Mouse (Mus musculus) limb, embryonic 10.5 days (tissue): ENCODE results near the gene Epha7. TPM values are rescaled to one million over a fixed set of nuclear protein-coding genes. Genes with fewer than 3 reads are reported as not detected.

Experiments
- DNase-seq: peaks from one replicate; pipeline ENCODE4 v3.0.0-alpha.2; 2017; ENCODE audit warnings: low spot score
- H3K27ac ChIP-seq: fragments of 300-500 bp; sonication (generic); 2 replicates; pipeline ENCODE4 v1.5.1; 2016; ENCODE audit warnings: mild to moderate bottlenecking
- H3K27me3 ChIP-seq: fragments of 300-500 bp; sonication (generic); 2 replicates; pipeline ENCODE4 v1.6.1; 2016; ENCODE audit warnings: low read depth, mild to moderate bottlenecking; ENCODE audit not compliant: poor library complexity, severe bottlenecking
- H3K36me3 ChIP-seq: fragments of 300-500 bp; sonication (generic); 2 replicates; pipeline ENCODE4 v1.6.1; 2016; ENCODE audit warnings: mild to moderate bottlenecking, moderate library complexity
- H3K4me1 ChIP-seq: fragments of 300-500 bp; sonication (generic); 2 replicates; pipeline ENCODE4 v1.6.1; 2016
- H3K4me3 ChIP-seq: fragments of 300-500 bp; sonication (generic); 2 replicates; pipeline ENCODE4 v1.5.1; 2016; ENCODE audit warnings: mild to moderate bottlenecking, moderate library complexity
- H3K9me3 ChIP-seq: fragments of 300-500 bp; sonication (generic); replicated peaks from 2 replicates; pipeline ENCODE4 v1.6.1; 2016; ENCODE audit warnings: mild to moderate bottlenecking
- WGBS: fragments of 180-500 bp; shearing (Covaris S2); methylation state at CpG from one replicate; pipeline ENCODE4 v1.1.7; 2016; 5-methylcytosine and 5-hydroxymethylcytosine counted together
- polyA plus RNA-seq: library from polyadenylated mRNA; unstranded; fragments of >200 nt; fragmentation: Nextera tagmentation; extraction: Ambion mirVana; gene quantifications from 2 replicates; pipeline ENCODE4 v1.2.1, GENCODE M21; 2016

The Epha7 gene
- polyA plus RNA-seq = 27.9 and 46.7 TPM in 2 replicates

DNA sequence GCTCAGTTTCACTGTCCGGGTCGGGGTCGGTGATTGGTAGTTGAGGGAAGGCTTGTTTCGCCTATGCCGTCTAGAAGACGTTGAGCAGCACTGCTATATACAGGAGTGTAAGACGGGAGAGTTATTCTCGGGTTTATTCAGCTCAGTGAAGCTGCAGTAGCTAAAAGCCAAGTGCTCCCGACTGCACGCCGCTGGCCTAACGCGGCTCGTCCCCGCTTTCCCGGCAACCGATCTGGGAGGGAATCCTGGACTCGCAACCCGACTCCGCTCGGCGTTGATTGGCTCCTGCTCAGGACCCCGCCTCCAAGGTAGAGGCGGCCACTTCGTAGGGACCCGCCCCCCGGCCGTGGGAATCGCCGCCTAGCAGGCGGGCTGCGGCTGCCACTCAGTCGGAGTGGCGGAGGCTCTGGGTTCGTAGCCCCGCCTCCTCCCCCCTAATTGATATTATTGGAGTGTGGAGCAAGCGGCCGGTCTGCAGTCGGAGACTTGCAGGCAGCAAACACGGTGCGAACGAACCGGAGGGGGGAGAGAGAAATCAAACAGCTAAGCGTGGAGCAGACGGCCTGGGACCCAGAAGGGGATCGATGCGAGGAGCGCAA, at the start of gene Epha7:
TSS of gene Epha7 (plus strand) at position 441 of the 599 bp plus-strand sequence.
- H3K27ac ChIP-seq = peak within 1 kb of the TSS; percentile 96
- H3K4me3 ChIP-seq = peak within 1 kb of the TSS; percentile 87
- WGBS = under 1% methylated on average over 48 of the region's 48 CpGs
- peak; percentile 97 for DNase-seq
- H3K27me3 ChIP-seq = no peaks in the 10 kb centered on the region
- peaks cover 8% of the 10 kb centered on the region; the same call in 1 of the 2 replicates for H3K4me1 ChIP-seq
- no peaks in the 10 kb centered on the region for H3K36me3 ChIP-seq
- H3K9me3 ChIP-seq = no peaks in the 10 kb centered on the region

DNA sequence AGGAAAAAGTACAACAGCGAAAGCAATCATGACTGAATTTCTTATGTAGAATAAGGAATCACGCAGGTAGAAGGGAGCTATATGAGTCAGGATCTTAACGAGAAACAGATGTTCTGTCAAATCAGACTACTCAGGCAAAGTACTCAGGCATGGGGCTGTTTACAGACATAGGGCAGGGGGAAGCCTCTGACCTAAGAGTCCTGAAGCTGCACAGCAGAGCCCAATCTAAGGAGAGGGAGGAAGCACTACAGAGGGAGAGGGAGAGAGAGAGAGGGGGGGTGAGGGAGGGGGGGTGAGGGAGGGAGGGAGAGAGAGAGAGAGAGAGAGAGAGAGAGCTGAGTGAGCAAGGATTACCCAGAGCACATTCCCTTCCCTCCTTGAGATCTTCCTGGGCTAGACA, 29.0 kb upstream of the Epha7 start:
- no peaks in the 10 kb centered on the region for H3K36me3 ChIP-seq
- peaks cover 9% of the 10 kb centered on the region for H3K4me1 ChIP-seq
- peak; percentile 68 for DNase-seq
- H3K27me3 ChIP-seq = no peaks in the 10 kb centered on the region
- H3K9me3 ChIP-seq = no peaks in the 10 kb centered on the region
- WGBS = 28% methylated on average over 3 of the region's 3 CpGs
- H3K27ac ChIP-seq = peak overlapping the region; percentile 64
- H3K4me3 ChIP-seq = no peak overlapping the region

DNA sequence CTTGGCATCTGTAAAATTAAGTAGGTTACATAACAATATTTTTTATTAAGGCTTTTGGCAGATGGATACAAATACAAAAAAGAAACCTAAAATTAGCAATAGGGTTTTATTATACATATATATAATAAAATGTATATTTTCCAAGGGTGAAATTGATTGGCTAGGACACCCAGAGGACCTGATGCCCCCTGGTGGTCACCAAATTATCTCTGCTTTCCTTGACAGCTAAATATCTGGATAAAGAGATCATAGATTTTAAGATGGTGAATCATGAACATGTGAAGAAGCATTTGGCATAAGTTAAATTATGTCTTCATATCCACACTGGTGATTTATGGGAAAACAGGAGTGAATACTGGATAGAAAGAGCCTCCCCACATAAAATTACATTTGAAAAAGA, 4.1 kb upstream of the Epha7 start:
- Histone ChIP-seq H3K4me1 (peaks cover 2% of the 10 kb centered on the region; the same call in 1 of the 2 replicates), H3K9me3 (no peaks in the 10 kb centered on the region), H3K36me3 (no peaks in the 10 kb centered on the region), H3K27ac (no peak overlapping the region), H3K27me3 (no peaks in the 10 kb centered on the region), H3K4me3 (no peak overlapping the region)
- DNase-seq = peak; percentile 39

DNA sequence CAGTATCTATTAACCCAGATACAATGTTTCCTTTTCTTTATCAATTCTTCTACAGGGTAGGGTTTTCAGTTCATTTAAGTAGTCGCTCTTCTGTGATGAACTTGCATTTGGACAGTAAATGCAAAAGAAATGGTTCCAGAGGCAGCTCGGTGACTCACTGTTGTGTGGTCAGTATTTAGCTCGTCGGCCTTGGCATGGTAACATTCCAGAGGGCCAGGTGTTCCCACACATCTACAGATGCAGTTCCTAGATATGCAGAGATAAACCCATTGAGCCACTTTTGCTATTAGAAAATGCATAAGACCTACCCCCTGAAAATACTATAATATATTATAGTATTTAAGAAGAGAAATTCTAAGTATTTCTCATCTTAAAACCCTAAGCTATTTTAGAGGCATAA, 3.2 kb upstream of the Epha7 start:
- Histone ChIP-seq H3K36me3 (no peaks in the 10 kb centered on the region), H3K27me3 (no peaks in the 10 kb centered on the region), H3K4me1 (peaks cover 2% of the 10 kb centered on the region; the same call in 1 of the 2 replicates), H3K9me3 (no peaks in the 10 kb centered on the region), H3K4me3 (no peak overlapping the region), H3K27ac (no peak overlapping the region)
- no peak for DNase-seq
- 78% methylated on average over 4 of the region's 4 CpGs for WGBS

DNA sequence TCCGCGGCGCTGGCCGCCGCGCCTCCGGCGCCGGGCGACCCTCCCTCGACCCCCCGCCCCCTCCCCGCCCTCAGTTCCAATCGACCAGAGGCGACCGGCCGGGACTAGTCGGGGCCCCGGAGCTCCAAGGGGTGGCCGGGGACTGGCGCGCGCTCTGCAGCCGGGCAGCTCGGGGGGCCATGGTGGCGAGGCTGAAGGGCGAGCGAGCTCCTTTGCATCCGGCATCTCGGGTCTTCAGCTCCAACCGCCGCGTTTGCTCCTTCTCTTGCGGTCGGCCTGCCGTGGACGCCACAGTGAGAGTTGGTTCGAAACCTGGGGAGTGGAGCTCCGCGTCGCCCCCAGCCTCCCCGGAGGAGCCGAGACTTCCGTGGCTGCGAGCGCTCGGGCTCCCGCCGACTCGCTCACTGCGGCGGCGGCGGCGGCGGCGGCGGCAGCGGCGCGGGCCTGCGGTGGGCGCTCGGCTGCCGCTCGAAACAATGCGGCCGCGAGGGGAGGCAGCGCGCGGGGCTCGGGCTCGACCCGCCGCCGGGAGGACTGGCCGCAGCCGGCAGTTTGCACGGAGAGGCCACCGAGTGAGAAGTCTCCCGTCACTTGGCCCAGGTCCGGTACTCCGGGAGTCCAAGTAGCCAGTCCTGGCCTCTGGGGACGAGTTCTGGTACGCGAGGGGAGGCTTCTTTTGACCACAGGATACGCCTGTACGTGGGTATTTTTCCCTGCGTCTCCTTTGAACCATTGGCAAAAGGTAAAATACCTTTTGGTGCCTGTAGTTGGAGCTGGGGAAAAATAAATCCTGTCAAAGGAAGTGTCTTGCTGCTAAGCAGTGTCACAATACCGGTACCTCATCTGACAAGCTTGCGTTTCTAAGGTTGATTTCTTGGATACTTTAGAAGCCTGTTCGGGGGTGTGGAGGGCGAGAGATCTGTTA, 882 bp downstream of the Epha7 start:
- H3K36me3 ChIP-seq = no peaks in the 10 kb centered on the region
- DNase-seq = peak; percentile 79
- H3K27me3 ChIP-seq = no peaks in the 10 kb centered on the region
- peak overlapping the region; percentile 87 for H3K4me3 ChIP-seq
- WGBS = under 1% methylated on average over 83 of the region's 94 CpGs
- H3K9me3 ChIP-seq = no peaks in the 10 kb centered on the region
- H3K4me1 ChIP-seq = peaks cover 8% of the 10 kb centered on the region; the same call in 1 of the 2 replicates
- H3K27ac ChIP-seq = peak overlapping the region; percentile 96

DNA sequence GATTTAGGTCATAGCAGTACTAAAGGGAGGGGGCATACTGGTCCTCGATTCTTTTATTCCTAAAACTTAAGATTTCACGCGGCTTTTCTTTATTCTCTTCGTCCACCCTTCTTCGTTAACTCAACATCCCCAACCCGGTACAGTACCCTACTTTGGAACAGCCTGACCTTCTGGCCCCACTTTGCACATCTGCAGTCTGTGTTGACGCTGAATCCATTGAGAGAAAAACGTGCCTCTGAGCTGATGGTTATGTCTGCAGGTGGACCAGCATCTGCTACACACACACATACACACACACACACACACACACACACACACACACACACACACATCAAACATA, 1.5 kb downstream of the Epha7 start:
- Histone ChIP-seq H3K4me3 (peak overlapping the region; percentile 87), H3K27me3 (no peaks in the 10 kb centered on the region), H3K27ac (peak overlapping the region; percentile 96), H3K36me3 (no peaks in the 10 kb centered on the region), H3K9me3 (no peaks in the 10 kb centered on the region), H3K4me1 (peaks cover 8% of the 10 kb centered on the region; the same call in 1 of the 2 replicates)
- DNase-seq = no peak
- WGBS = 0% methylated on average over 8 of the region's 8 CpGs

DNA sequence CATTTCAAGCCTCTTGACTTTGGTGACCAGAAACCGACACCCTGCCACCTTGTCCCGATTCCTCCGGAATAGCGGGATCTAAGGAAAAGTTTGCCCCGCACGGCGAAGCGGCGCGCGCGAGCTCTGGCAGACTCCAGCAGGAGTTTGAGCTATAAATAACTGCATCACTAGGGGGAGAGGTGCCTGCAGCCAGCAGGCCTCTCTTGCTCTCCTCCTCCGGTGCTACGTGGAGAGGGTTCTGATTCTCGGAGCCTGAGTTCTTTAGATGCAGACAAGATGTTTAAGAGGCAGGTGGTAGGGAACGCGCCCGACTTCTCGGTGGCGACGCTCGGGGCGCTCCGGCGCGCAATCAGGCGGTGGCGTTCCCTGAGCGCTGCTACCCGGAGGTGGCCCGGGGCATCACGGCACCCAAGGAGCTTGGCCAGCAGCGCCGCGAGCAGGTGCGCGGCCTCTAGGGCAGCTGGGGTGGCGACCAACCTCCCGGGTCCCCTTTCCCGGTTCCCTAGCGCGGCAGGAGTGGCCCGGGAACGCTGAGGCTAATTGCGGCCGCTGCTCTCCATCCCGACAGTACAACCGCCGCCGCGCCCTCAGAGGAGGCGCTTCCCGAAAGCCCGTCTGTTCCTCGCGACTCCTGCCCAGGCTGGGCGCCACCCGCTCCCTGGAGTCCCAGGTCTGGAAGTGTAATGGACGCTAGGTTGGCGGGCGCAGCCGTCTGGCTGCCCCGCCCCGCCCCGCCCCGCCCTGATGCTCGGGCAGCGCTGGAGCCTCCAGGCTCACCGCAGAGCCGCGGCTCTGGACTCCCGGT, 2.1 kb downstream of the Epha7 start:
- under 1% methylated on average over 72 of the region's 72 CpGs for WGBS

DNA sequence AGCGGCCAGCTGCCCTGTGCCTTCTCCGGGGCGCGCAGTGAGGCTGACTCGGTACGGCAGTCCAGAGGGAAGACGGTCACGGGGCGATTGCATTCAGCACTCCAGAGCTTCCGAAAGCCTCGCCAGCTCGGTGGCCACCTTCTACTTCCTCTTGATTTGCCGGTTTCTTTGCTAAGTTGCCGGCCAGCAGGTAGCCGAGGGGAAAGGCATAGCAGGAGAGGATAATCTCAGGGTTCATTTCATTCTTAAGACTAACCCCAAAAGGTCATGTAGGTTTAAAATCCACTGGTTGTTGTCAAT, 2.6 kb downstream of the Epha7 start:
- H3K9me3 ChIP-seq = no peaks in the 10 kb centered on the region
- peak overlapping the region; percentile 87 for H3K4me3 ChIP-seq
- DNase-seq = no peak
- H3K27me3 ChIP-seq = no peaks in the 10 kb centered on the region
- H3K36me3 ChIP-seq = peaks cover 2% of the 10 kb centered on the region
- peak overlapping the region; percentile 96 for H3K27ac ChIP-seq
- 0% methylated on average over 15 of the region's 15 CpGs for WGBS
- H3K4me1 ChIP-seq = peaks cover 8% of the 10 kb centered on the region; the same call in 1 of the 2 replicates

More for the DNA sequence above, 2.1 kb downstream of the Epha7 start:
- peak overlapping the region; percentile 96 for H3K27ac ChIP-seq
- peak overlapping the region; percentile 87 for H3K4me3 ChIP-seq
- peaks cover 8% of the 10 kb centered on the region; the same call in 1 of the 2 replicates for H3K4me1 ChIP-seq
- no peaks in the 10 kb centered on the region for H3K27me3 ChIP-seq
- no peaks in the 10 kb centered on the region for H3K36me3 ChIP-seq
- H3K9me3 ChIP-seq = no peaks in the 10 kb centered on the region
- peak; percentile 74 for DNase-seq

DNA sequence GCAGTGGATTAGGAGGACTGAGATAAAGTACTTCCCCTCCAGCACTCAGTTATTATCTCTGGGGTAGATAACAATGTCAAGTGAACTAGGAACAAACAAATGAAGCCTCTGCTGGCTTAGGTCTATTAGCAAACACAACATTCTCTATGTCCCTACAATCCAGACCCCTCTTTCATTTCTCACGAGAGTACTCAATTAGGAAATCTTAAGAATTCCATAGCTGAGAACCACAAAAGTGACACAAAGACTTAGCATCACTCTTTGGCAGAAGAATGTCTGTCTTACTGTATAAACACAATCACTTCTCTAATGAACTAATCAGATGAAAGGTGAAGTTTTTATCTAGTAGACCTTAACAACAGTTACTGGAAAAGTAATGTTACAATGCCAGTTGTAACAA, 10.7 kb downstream of the Epha7 start:
- no peaks in the 10 kb centered on the region for H3K27me3 ChIP-seq
- H3K9me3 ChIP-seq = no peaks in the 10 kb centered on the region
- WGBS = 57% methylated on average over 1 of the region's 1 CpGs
- no peaks in the 10 kb centered on the region for H3K4me1 ChIP-seq
- H3K36me3 ChIP-seq = peaks cover 17% of the 10 kb centered on the region
- no peak overlapping the region for H3K27ac ChIP-seq
- no peak overlapping the region for H3K4me3 ChIP-seq
- no peak for DNase-seq

DNA sequence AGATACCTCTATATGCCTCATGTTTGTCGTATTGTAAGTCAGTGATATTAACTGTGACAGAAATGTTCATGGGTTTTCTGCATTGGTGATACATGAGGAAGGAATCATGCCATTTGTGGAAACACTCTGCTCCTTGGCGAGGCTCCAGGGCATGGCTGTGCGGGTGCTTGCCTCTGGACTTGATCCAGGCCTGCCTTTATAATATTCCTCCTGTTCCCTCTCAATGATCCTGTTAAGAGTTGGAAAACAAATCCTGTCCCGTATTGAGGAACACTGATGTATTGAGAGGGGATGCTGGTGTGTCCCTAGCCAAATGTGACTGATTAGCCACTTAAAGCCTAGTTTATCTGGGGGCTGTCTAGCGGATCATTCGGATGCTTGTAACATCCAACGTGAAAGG, 11.7 kb downstream of the Epha7 start:
- DNase-seq = no peak
- no peaks in the 10 kb centered on the region for H3K9me3 ChIP-seq
- H3K36me3 ChIP-seq = peaks cover 17% of the 10 kb centered on the region
- no peaks in the 10 kb centered on the region for H3K4me1 ChIP-seq
- no peaks in the 10 kb centered on the region for H3K27me3 ChIP-seq
- no peak overlapping the region for H3K27ac ChIP-seq
- H3K4me3 ChIP-seq = no peak overlapping the region
- WGBS = 79% methylated on average over 7 of the region's 7 CpGs

DNA sequence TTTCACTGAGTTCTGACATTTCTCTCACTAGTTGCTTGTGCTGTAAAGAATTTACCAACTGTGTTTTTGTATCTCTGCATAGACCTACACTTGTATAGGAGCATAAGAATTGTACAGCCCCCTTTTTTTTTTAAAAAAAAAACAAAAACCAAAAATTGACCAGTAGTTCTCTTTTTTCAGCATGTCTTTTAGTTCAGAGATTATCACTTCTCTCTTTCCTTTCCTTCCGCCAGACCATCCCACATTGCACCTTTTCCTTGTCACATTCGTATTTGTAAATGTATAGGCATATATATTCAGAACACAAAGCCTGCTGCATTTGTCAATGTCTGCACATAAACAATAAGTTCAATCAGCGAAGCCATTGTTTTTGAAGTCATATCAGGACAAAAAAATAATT, 24.7 kb downstream of the Epha7 start:
- DNase-seq = no peak
- H3K27me3 ChIP-seq = no peaks in the 10 kb centered on the region
- H3K27ac ChIP-seq = no peak overlapping the region
- no peaks in the 10 kb centered on the region for H3K9me3 ChIP-seq
- H3K4me1 ChIP-seq = 0 out of 2 replicates have a peak, but pooled peaks cover 3% of the 10 kb centered on the region
- H3K36me3 ChIP-seq = no peaks in the 10 kb centered on the region
- WGBS = 89% methylated on average over 3 of the region's 3 CpGs
- no peak overlapping the region for H3K4me3 ChIP-seq

DNA sequence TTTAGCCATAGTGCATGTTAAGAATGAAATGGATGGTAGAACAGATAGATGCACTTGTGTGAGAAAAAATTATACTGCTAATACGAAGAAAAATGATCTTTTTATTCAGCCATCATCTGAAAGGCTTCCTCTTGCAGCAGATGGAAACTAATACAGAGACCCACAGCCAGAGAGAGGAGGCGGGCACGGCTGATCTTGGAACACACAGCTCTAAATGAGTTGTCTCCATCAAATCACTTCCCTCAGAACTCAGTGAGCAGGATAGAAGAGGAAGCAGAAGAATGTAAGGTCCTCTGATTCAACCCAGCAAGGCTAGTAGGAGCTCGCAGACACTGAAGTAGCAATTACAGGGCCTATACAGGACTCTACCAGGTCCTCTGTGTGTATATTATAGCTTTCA, 33.4 kb downstream of the Epha7 start:
- no peak overlapping the region for H3K4me3 ChIP-seq
- WGBS = 92% methylated on average over 4 of the region's 4 CpGs

More for the DNA sequence above, 33.4 kb downstream of the Epha7 start:
- Histone ChIP-seq H3K4me1 (no peaks in the 10 kb centered on the region), H3K9me3 (no peaks in the 10 kb centered on the region), H3K36me3 (peaks cover 5% of the 10 kb centered on the region; the same call in 1 of the 2 replicates), H3K27ac (no peak overlapping the region), H3K27me3 (no peaks in the 10 kb centered on the region)
- no peak for DNase-seq
